Mouse (Mus musculus) brain, embryonic 14.5 days (tissue): ENCODE measurements at regions not wholly inside any gene's neighbourhood (a gene's known extent, or its start where the extent isn't known, plus 50 kb on each side); places are given as distances from the start of the nearest gene placed in this dataset.

Source experiments
- CTCF ChIP-seq: fragments of 200-500 bp; IDR thresholded peaks from 2 replicates; pipeline ENCODE4 v1.5.1; 2012; ENCODE audit warnings: inconsistent platforms, mild to moderate bottlenecking, moderate library complexity, borderline replicate concordance; ENCODE audit not compliant: insufficient read depth, insufficient read length; ENCODE audit errors: extremely low read depth
- POLR2A ChIP-seq: fragments of 200-500 bp; IDR thresholded peaks from 2 replicates; pipeline ENCODE4 v1.6.1; 2012; ENCODE audit warnings: mild to moderate bottlenecking, inconsistent platforms, borderline replicate concordance; ENCODE audit not compliant: poor library complexity, insufficient read depth, insufficient read length, severe bottlenecking; ENCODE audit errors: extremely low read depth

DNA sequence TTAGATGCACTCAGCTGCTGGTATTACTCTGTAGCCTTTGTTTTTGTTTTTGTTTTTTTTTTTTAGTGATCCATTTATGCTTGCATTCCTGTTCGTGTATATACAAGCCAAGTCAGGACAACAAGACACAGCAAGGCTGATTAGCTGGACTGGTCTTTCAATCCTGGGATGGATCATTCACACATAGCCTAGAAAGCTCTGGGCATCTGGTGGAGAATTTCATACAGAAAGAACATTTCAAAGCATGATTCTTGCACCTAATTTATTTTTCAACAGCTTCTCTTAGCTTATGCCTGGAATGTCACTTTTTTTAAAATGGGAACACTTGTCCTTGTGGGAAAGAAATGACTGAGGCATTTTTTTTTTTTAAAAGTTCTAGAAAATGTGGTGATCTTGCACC, 187.1 kb upstream of the Cnr1 start:
- TF ChIP-seq CTCF (no peak), POLR2A (no peak)
